27 mouse cellular contexts compared by ENCODE assay signal in genomic region chr6:91890615-91891014, GRCm38 (mm10). TPM values are rescaled to one million over a fixed set of nuclear protein-coding genes. Genes with fewer than 3 reads are reported as not detected.
"Had no signal": no experiment of that assay in that cellular context is flagged by ENCODE, and none has a peak within 500 bp of the region (broad histone marks: within the 10 kb centered on the region; RNA-seq: fewer than 3 reads in every experiment).

No protein-coding gene starts in this region.

- H3K9me3 ChIP-seq: embryonic facial prominence, embryonic 10.5 days; embryonic facial prominence, embryonic 12.5 days; embryonic facial prominence, embryonic 13.5 days; embryonic facial prominence, embryonic 15.5 days; forebrain, embryonic 12.5 days; heart, embryonic 10.5 days; heart, embryonic 12.5 days; heart, embryonic 13.5 days had no signal

- H3K9ac ChIP-seq: embryonic facial prominence, embryonic 12.5 days; embryonic facial prominence, embryonic 13.5 days; embryonic facial prominence, embryonic 15.5 days; forebrain, embryonic 12.5 days; heart, embryonic 12.5 days; heart, embryonic 13.5 days had no signal

- H3K27me3 ChIP-seq: embryonic facial prominence, embryonic 12.5 days; embryonic facial prominence, embryonic 13.5 days; embryonic facial prominence, embryonic 15.5 days; forebrain, embryonic 12.5 days; heart, embryonic 12.5 days; heart, embryonic 13.5 days had no signal

- H3K4me3 ChIP-seq: embryonic facial prominence, embryonic 10.5 days; embryonic facial prominence, embryonic 12.5 days; embryonic facial prominence, embryonic 13.5 days; embryonic facial prominence, embryonic 15.5 days; erythroblast, embryonic 14.5 days; forebrain, embryonic 12.5 days; gastrocnemius, adult 2 months; heart, adult 2 months; heart, embryonic 10.5 days; heart, embryonic 12.5 days; heart, embryonic 13.5 days had no signal

- H3K27ac ChIP-seq: embryonic facial prominence, embryonic 10.5 days; embryonic facial prominence, embryonic 12.5 days; embryonic facial prominence, embryonic 13.5 days; embryonic facial prominence, embryonic 15.5 days; forebrain, embryonic 12.5 days; gastrocnemius, adult 2 months; heart, adult 2 months; heart, embryonic 10.5 days; heart, embryonic 13.5 days had no signal

- H3K4me1 ChIP-seq: embryonic facial prominence, embryonic 10.5 days; embryonic facial prominence, embryonic 12.5 days; embryonic facial prominence, embryonic 13.5 days; embryonic facial prominence, embryonic 15.5 days; forebrain, embryonic 12.5 days; heart, embryonic 10.5 days; heart, embryonic 12.5 days; heart, embryonic 13.5 days had no signal

- ATAC-seq: forebrain, embryonic 14.5 days; forebrain, embryonic 16.5 days had no signal

- DNase-seq: cerebellum, adult 8-10 months; cerebellum, adult 9-10 months; cerebellum, adult 9-11 months; cerebellum, postnatal 10 days; cerebellum, postnatal 14 days; cerebellum, postnatal 25 days; cerebellum, postnatal 36 days; embryo, embryonic 11 days; gastrocnemius, adult 2 months; gastrocnemius, postnatal 10 days; gastrocnemius, postnatal 14 days; gastrocnemius, postnatal 25 days; gastrocnemius, postnatal 36 days; heart, adult 18-20 months; heart, adult 2 months had no signal

- H3K4me2 ChIP-seq: embryonic facial prominence, embryonic 12.5 days; embryonic facial prominence, embryonic 13.5 days; embryonic facial prominence, embryonic 15.5 days; forebrain, embryonic 12.5 days; heart, embryonic 11.5 days; heart, embryonic 12.5 days; heart, embryonic 13.5 days had no signal

RNA-seq across cellular contexts. Expression of gene 4930590J08Rik, which starts 12.0 kb away (rescaled TPM):
- polyA plus RNA-seq: erythroblast, embryonic 14.5 days had no signal
